Mouse (Mus musculus) stomach, postnatal 0 days (tissue): ENCODE data around the gene Gm15319. TPM values are rescaled to one million over a fixed set of nuclear protein-coding genes. Genes with fewer than 3 reads are reported as not detected.
"Not testable (repeated sequence)": the region's sequence is repeated elsewhere in the genome, so short reads cannot be mapped to it uniquely, and the experiment has no call there.

Experiments
- ATAC-seq: fragments of 200-750 bp; cut with Nextera tagmentation; 2 replicates; pipeline ENCODE4 v1.8.0; 2017; ENCODE audit not compliant: low FRiP score, low TSS enrichment
- DNase-seq: peaks from one replicate; pipeline ENCODE4 v3.0.0-alpha.2; 2016; ENCODE audit warnings: low spot score
- H3K27ac ChIP-seq: fragments of 300-500 bp; sonication (generic); replicated peaks from 2 replicates; pipeline ENCODE4 v1.5.1; 2014; ENCODE audit warnings: mild to moderate bottlenecking, control low read depth
- H3K27me3 ChIP-seq: fragments of 300-500 bp; sonication (generic); 2 replicates; pipeline ENCODE4 v1.6.1; 2014; ENCODE audit warnings: low read length; ENCODE audit not compliant: control insufficient read depth, insufficient read depth
- H3K36me3 ChIP-seq: fragments of 300-500 bp; sonication (generic); 2 replicates; pipeline ENCODE4 v1.6.1; 2014; ENCODE audit warnings: low read length, mixed read lengths; ENCODE audit not compliant: control insufficient read depth, insufficient read depth
- H3K4me1 ChIP-seq: fragments of 300-500 bp; sonication (generic); replicated peaks from 2 replicates; pipeline ENCODE4 v1.6.1; 2014; ENCODE audit warnings: antibody characterized with exemption; ENCODE audit not compliant: control insufficient read depth, insufficient read depth
- H3K4me2 ChIP-seq: fragments of 300-500 bp; sonication (generic); replicated peaks from 2 replicates; pipeline ENCODE4 v1.6.1; 2014; ENCODE audit warnings: low read depth, mild to moderate bottlenecking, control low read depth, moderate library complexity
- H3K4me3 ChIP-seq: fragments of 300-500 bp; sonication (generic); 2 replicates; pipeline ENCODE4 v1.5.1; 2014; ENCODE audit warnings: low read depth, low read length, control low read depth
- H3K9ac ChIP-seq: fragments of 300-500 bp; sonication (generic); 2 replicates; pipeline ENCODE4 v1.6.1; 2014; ENCODE audit warnings: mild to moderate bottlenecking, low read length, control low read depth, mixed read lengths
- H3K9me3 ChIP-seq: fragments of 300-500 bp; sonication (generic); 2 replicates; pipeline ENCODE4 v1.6.1; 2016; ENCODE audit warnings: low read length; ENCODE audit not compliant: control insufficient read depth
- WGBS: fragments of 180-500 bp; shearing (Covaris S2); extraction: QIAGEN DNeasy Blood & Tissue Kit; methylation state at CpG from one replicate; pipeline ENCODE4 v1.1.7; 2014; 5-methylcytosine and 5-hydroxymethylcytosine counted together
- polyA plus RNA-seq: library from polyadenylated mRNA; unstranded; fragments of >200 nt; fragmentation: Nextera tagmentation; extraction: Ambion mirVana; gene quantifications from 2 replicates; pipeline ENCODE4 v1.2.1, GENCODE M21; 2015

The Gm15319 gene
- polyA plus RNA-seq, 1 experiment from 2014 or later: not detected

DNA sequence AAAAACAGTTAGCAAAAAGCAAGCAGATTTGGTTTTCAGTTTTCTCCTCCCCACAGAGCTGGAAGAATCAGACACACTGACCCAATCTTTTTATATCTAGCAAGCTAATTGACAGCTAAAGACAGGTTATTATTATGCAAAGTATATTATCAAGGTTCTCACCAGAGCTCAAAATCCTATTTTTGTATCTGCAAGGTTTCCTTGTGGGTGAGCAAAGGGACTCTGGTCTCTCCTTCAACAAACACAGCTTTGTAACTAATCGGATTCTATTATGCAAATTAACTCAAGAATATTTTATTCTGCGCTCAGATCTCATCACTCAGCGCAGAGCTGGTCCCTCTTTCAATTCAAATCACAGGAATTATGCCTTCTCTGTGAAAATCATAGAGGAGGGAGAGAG lies 74.1 kb downstream of the Gm15319 start:
- not testable (repeated sequence) for H3K4me1 ChIP-seq, H3K4me3 ChIP-seq, H3K9ac ChIP-seq, DNase-seq, ATAC-seq, H3K27me3 ChIP-seq, H3K27ac ChIP-seq, H3K36me3 ChIP-seq, H3K9me3 ChIP-seq, H3K4me2 ChIP-seq
- 88% methylated on average over 1 of the region's 3 CpGs for WGBS

DNA sequence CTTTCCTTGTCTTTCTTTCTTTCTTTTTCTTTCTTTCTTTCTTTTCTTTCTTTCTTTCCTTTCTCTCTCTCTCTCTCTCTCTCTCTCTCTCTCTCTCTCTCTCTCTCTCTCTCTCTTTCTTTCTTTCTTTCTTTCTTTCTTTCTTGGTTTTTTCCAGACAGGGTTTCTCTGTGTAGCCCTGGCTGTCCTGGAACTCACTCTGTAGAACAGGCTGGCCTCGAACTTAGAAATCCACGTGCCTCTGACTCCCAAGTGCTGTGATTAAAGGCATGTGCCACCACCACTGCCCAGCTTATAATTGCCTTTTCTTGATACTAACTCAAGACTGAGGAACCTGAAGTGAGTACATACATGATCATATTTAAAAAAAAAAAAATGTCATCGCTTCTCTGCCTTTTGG lies 75.3 kb downstream of the Gm15319 start:
- ATAC-seq, H3K4me1 ChIP-seq, H3K4me2 ChIP-seq, H3K27ac ChIP-seq, H3K4me3 ChIP-seq, H3K36me3 ChIP-seq, H3K9ac ChIP-seq, DNase-seq, H3K27me3 ChIP-seq, H3K9me3 ChIP-seq: not testable (repeated sequence)
- 86% methylated on average over 3 of the region's 3 CpGs for WGBS
